Mouse (Mus musculus) naive thymus-derived CD4-positive, alpha-beta T cell, adult 2 months (primary cell): ENCODE results near the gene Hnf1b.

Experiments used
- DNase-seq: peaks from one replicate; pipeline ENCODE4 v3.0.0-alpha.2; 2011; ENCODE audit warnings: low read depth

The Hnf1b gene

DNA sequence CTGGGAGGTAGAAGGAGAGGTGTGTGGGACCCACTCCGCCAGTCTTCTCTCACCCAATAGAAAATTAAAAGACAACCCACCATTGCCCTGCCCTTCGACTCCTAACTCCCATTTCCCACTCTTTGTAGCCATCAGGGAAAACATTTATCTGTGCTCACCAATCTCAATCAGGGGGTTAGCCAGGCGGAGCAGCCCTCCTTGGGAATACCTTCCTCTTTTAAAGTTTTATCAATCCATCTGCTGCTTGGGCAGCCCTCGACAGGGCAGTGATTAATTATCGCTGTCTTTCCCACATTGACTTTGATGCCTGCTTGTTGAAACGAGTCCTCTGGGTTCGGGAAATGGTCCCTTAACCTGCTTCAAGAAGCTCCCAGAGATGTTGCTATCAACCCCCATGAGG is 47.7 kb downstream of the Hnf1b start:
- no peak for DNase-seq

- no peak for DNase-seq
Measured at GRCm38 (mm10) chr11:83902812-83903211, 52.9 kb downstream of the Hnf1b start.

DNA sequence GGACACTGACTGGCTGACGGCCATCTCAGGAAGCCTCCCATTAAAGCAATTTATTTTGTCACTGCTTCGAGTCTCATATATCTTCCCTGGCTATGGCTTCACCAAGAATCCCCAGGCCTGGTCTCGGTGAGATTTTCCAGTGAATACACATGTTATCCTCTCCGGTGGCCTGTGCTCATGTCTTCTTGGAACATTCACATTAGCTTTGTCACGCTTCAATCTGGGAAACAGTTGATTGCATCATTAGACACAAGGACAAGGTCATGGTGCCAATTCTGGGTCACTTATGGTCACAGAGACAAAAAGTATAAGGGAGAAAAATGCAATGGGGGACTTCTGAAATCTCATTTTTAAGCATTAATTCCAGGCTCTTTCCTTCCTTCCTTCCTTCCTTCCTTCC is 55.9 kb downstream of the Hnf1b start:
- no peak for DNase-seq

DNA sequence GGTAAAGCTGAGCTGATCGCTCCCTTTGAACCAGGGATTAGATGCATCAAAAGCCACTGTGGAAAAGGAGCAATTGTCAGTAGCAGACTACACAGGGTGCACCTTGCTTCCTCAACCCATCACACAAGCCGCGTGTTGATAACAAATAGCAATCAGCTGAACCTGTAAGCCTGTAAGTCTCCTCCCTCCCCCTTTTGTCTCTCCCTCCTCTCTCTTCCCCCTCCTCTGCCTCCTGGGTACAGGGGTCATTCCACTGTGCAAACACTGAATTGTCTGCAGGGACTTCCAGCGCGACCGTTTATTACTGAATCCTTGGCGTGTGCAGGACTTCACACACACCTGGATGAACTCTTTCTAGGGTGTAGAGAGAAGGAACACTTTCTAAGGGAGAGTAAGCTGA is 58.5 kb downstream of the Hnf1b start:
- DNase-seq, result no peak

- no peak for DNase-seq
Measured at GRCm38 (mm10) chr11:83913824-83914311, 64.0 kb downstream of the Hnf1b start.

DNA sequence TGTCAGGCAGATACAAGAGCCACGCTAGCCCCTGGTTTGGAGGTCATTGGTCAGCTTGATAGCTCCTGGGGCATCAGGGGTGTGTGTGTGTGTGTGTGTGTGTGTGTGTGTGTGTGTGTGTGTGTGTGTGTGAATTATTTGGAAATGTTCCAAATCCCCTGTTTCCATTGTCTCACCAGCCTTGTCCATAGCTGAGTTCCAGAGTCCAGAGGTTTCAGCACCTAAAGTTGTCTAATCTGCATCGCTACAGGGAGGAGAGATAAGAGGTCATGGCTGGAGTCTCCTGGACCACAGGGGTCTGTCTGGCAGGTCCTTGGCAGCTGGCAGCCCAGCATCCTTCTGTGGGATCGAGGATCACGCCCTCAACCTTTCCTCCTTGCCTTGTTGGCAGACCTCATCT is 64.6 kb downstream of the Hnf1b start:
- DNase-seq, result no peak

GRCm38 (mm10) chr11:83922600-83922999 is 72.7 kb downstream of the Hnf1b start:
- no peak for DNase-seq

DNA sequence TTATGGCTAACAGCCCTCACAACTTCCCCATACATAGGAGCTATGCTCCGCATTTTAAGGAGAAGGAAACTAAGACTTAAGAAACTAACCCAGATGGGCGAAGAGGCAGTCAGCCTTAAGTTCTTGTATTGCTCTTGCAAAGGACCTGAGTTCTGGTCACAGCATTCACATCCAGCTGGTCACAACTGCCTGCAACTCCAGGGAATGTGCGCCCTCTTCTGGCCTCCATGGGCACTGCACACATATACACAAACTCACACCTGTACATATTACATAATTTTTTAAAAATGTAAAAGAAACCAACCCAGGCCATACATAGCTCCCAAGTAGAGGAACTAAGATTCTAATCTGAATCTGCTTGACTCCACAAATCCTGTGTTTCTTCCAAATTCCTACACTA is 77.2 kb downstream of the Hnf1b start:
- DNase-seq, result peak; percentile 22

GRCm38 (mm10) chr11:83932506-83933106 is 82.7 kb downstream of the Hnf1b start:
- no peak for DNase-seq

DNA sequence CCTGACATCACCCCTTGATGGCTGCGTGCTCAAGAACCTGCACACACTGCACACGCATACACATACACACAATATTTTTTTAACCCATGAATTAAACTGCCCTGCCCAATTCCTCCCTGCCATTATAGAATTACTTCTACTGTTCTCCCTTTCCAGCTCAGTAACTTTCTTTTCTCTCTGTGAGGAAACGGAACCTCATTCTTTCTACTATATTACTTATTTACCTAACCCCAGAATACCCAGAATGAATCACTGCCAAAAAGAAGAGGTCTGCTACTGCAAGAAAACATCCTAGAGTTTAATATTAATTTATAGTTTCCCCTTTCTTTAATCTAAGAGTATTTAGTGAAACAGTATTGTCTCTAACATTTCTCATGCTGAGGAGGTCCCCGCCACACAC is 83.5 kb downstream of the Hnf1b start:
- no peak for DNase-seq

DNA sequence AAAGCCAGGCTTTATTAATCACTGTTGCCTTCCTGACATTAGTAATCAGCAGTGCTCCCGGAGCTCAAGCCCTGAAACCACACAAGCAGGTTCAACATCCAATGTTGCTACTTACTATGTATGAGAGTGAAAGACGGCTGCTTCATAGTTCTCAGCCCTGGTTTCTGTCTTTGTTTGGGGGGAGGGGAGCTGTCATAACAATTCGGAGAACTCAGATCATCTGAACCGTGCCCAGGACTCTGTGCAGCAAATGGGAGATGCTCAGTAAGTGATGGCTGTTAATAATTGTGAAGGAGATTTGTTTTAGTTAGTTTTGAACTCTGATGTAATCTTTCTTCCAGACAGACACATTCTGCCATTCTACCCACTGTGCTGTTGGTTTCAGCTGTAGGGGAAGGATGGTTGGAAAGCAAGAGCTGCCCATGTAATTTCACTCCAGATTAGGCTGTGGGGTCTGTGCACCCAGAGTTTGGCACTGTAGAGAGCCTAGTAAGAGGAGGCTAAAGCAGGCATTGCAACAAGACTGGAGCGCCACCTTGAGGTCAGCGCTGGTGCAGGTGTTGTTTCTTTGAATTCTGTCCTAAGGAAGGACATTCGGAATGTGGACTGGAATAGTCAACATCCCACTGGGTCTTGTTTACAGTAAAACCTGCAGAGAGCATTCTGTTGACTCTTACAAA is 86.3 kb downstream of the Hnf1b start:
- peak; percentile 80 for DNase-seq

- no peak for DNase-seq
Measured at GRCm38 (mm10) chr11:83938556-83938955, 88.7 kb downstream of the Hnf1b start.

- peak; percentile 91 for DNase-seq
Measured at GRCm38 (mm10) chr11:83941950-83942840, 92.3 kb downstream of the Hnf1b start, which contains the start of gene Ddx52. Ddx52 (plus strand) TSS chr11:83942062.
